Comparison of ENCODE assay signal across 31 mouse cellular contexts in genomic region chr1:92545929-92546328, GRCm38 (mm10). TPM values are rescaled to one million over a fixed set of nuclear protein-coding genes. Genes with fewer than 3 reads are reported as not detected.
DNase-seq lines count a peak whose midpoint lies in the region; ATAC-seq and TF ChIP-seq lines count a peak whose summit lies in the region.
"Had no signal": no experiment of that assay in that cellular context is flagged by ENCODE, and none has a peak within 500 bp of the region (broad histone marks: within the 10 kb centered on the region; RNA-seq: fewer than 3 reads in every experiment).

No protein-coding gene starts in this region.

- POLR2A ChIA-PET in Patski (lab: Charles Lee), result no interaction called here

- peak; percentile 11 to 56 for DNase-seq in adrenal gland, adult (ENCODE audit: inconsistent age in 2 of 2, low spot score in 1 of 2)
- DNase-seq in adrenal gland, postnatal 10 days, result no peak
- peak; percentile 2 for DNase-seq in adrenal gland, postnatal 25 days
- DNase-seq in adrenal gland, adult 18-20 months (ENCODE audit: low spot score in 2 of 2), result no peak
- peak; percentile 24 for DNase-seq in Patski (ENCODE audit: low read depth, low spot score)
- no peak for DNase-seq in ovary, adult 18-20 months (ENCODE audit: low spot score)
- DNase-seq in heart, adult 2 months, result no peak
- DNase-seq: cerebellum, adult 11 months; cerebellum, adult 2 months; cerebellum, adult 9-11 months; forebrain, postnatal 0 days; gastrocnemius, adult 2 months; gastrocnemius, postnatal 14 days; heart, adult 11 months; heart, postnatal 10 days; heart, postnatal 36 days; kidney, adult 11 months; kidney, adult 8-10 months had no signal

- no peaks in the 10 kb centered on the region for H3K27me3 ChIP-seq in Patski
- H3K27me3 ChIP-seq in heart, adult 2 months (ENCODE audit: control insufficient read depth, insufficient read depth, low read length), result no peaks in the 10 kb centered on the region
- H3K27me3 ChIP-seq: heart, embryonic 15.5 days; hindbrain, embryonic 13.5 days; intestine, embryonic 15.5 days had no signal

- intact Hi-C loops in heart, adult 2 months (cut with DNase I), result no loop called here

- no peak for TF ChIP-seq POLR2A in heart, adult 2 months (IDR thresholded peaks at IDR 0.05; ENCODE audit: insufficient read depth, low read depth, low read length)

- TF ChIP-seq CTCF in Patski (IDR thresholded peaks at IDR 0.05), result no peak
- no peak for TF ChIP-seq CTCF in heart, adult 2 months (IDR thresholded peaks at IDR 0.05)

- H3K4me1 ChIP-seq in heart, adult 2 months (ENCODE audit: control insufficient read depth, insufficient read depth, low read length), result no peaks in the 10 kb centered on the region
- H3K4me1 ChIP-seq: embryonic facial prominence, embryonic 13.5 days; heart, embryonic 12.5 days; heart, embryonic 15.5 days; hindbrain, embryonic 10.5 days; hindbrain, embryonic 13.5 days; intestine, embryonic 15.5 days had no signal

- WGBS in heart, adult 2 months, result 70% methylated on average over 2 of the region's 2 CpGs

- CTCF ChIA-PET in Patski (lab: Charles Lee), result no interaction called here

- in situ Hi-C loops in Patski (cut with MboI; ENCODE audit: low pct_unique_long_range_greater_than_20kb), result no loop called here

- H3K27ac ChIP-seq in heart, adult 2 months, result no peak overlapping the region
- H3K27ac ChIP-seq: embryonic facial prominence, embryonic 13.5 days; gastrocnemius, adult 2 months; heart, embryonic 15.5 days; hindbrain, embryonic 10.5 days; hindbrain, embryonic 13.5 days; intestine, embryonic 15.5 days had no signal

- TF ChIP-seq EP300 in heart, adult 2 months (IDR thresholded peaks at IDR 0.05; ENCODE audit: insufficient read depth, low read depth, low read length), result no peak

- ATAC-seq in Patski, result no peak
- ATAC-seq: forebrain, embryonic 14.5 days; forebrain, postnatal 0 days; hindbrain, embryonic 16.5 days; intestine, embryonic 15.5 days had no signal

- H3K79me2 ChIP-seq in heart, adult 2 months (replicated peaks; ENCODE audit: control insufficient read depth, insufficient read depth, low read length), result no peaks in the 10 kb centered on the region

- H3K36me3 ChIP-seq in heart, adult 2 months (ENCODE audit: control insufficient read depth, insufficient read depth, low read length), result no peaks in the 10 kb centered on the region
- H3K36me3 ChIP-seq: embryonic facial prominence, embryonic 13.5 days; G1E; heart, embryonic 12.5 days; heart, embryonic 15.5 days; hindbrain, embryonic 10.5 days; hindbrain, embryonic 13.5 days; intestine, embryonic 15.5 days had no signal

- H3K4me3 ChIP-seq in heart, adult 2 months, result no peak overlapping the region
- H3K4me3 ChIP-seq: embryonic facial prominence, embryonic 13.5 days; gastrocnemius, adult 2 months; heart, embryonic 12.5 days; heart, embryonic 15.5 days; hindbrain, embryonic 10.5 days; hindbrain, embryonic 13.5 days; intestine, embryonic 15.5 days had no signal

- H3K9ac ChIP-seq in heart, adult 2 months (ENCODE audit: low read depth, low read length), result no peak overlapping the region
- H3K9ac ChIP-seq: embryonic facial prominence, embryonic 13.5 days; forebrain, postnatal 0 days; heart, embryonic 12.5 days; heart, embryonic 15.5 days; hindbrain, embryonic 13.5 days; intestine, embryonic 15.5 days had no signal

RNA-seq across cellular contexts. Expression of gene Olfr1413, which starts 25.2 kb away (rescaled TPM):
- not detected for total RNA-seq in adrenal gland, postnatal 10 days (2021)
- total RNA-seq in adrenal gland, postnatal 25 days (2021), result not detected in 2 replicates
- total RNA-seq in adrenal gland, adult 18-20 months (2021), result not detected
- not detected for polyA plus RNA-seq in Patski (2021)
- total RNA-seq in heart, adult 2 months (2021), result not detected
- polyA plus RNA-seq in heart, adult 2 months (2012; rRNA removed), result not detected in 2 replicates
- total RNA-seq: common myeloid progenitor, adult 5-6 weeks; forebrain, postnatal 0 days; G1E; gastrocnemius, adult 2 months; gastrocnemius, postnatal 14 days; gastrocnemius, postnatal 4 days; heart, postnatal 10 days; heart, postnatal 36 days had no signal
- polyA plus RNA-seq: cerebellum, adult 2 months; embryonic facial prominence, embryonic 13.5 days; forebrain, embryonic 11.5 days; forebrain, embryonic 14.5 days; forebrain, postnatal 0 days; frontal cortex, adult 2 months; G1E; heart, embryonic 12.5 days; heart, embryonic 15.5 days; hindbrain, embryonic 10.5 days; hindbrain, embryonic 13.5 days; hindbrain, embryonic 16.5 days; intestine, embryonic 15.5 days had no signal

RNA-seq across cellular contexts. Expression of gene Olfr1414, which starts 27.5 kb away (rescaled TPM):
- under 1 TPM in 1 of 2 experiments, not detected in 1; 0.09 TPM for total RNA-seq in adrenal gland, postnatal 10 days (2021)
- not detected in 2 replicates for total RNA-seq in adrenal gland, postnatal 25 days (2021)
- not detected for total RNA-seq in adrenal gland, adult 18-20 months (2021)
- not detected for polyA plus RNA-seq in Patski (2021)
- not detected for total RNA-seq in heart, adult 2 months (2021)
- polyA plus RNA-seq in heart, adult 2 months (2012; rRNA removed), result not detected in 2 replicates
- total RNA-seq: common myeloid progenitor, adult 5-6 weeks; forebrain, postnatal 0 days; gastrocnemius, adult 2 months; gastrocnemius, postnatal 14 days; gastrocnemius, postnatal 4 days; heart, postnatal 10 days; heart, postnatal 36 days had no signal
- polyA plus RNA-seq: cerebellum, adult 2 months; embryonic facial prominence, embryonic 13.5 days; forebrain, embryonic 11.5 days; forebrain, embryonic 14.5 days; forebrain, postnatal 0 days; frontal cortex, adult 2 months; G1E; heart, embryonic 12.5 days; heart, embryonic 15.5 days; hindbrain, embryonic 10.5 days; hindbrain, embryonic 13.5 days; hindbrain, embryonic 16.5 days; intestine, embryonic 15.5 days had no signal

RNA-seq across cellular contexts. Expression of gene Olfr1412, which starts 39.6 kb away (rescaled TPM):
- total RNA-seq in adrenal gland, postnatal 10 days (2021), result not detected
- not detected in 2 replicates for total RNA-seq in adrenal gland, postnatal 25 days (2021)
- total RNA-seq in adrenal gland, adult 18-20 months (2021), result not detected
- polyA plus RNA-seq in Patski (2021), result not detected
- total RNA-seq in heart, adult 2 months (2021), result not detected
- polyA plus RNA-seq in heart, adult 2 months (2012; rRNA removed), result not detected in 2 replicates
- total RNA-seq: common myeloid progenitor, adult 5-6 weeks; forebrain, postnatal 0 days; gastrocnemius, adult 2 months; gastrocnemius, postnatal 14 days; gastrocnemius, postnatal 4 days; heart, postnatal 10 days; heart, postnatal 36 days had no signal
- polyA plus RNA-seq: cerebellum, adult 2 months; forebrain, embryonic 11.5 days; forebrain, embryonic 14.5 days; forebrain, postnatal 0 days; frontal cortex, adult 2 months; G1E; heart, embryonic 12.5 days; heart, embryonic 15.5 days; hindbrain, embryonic 10.5 days; hindbrain, embryonic 13.5 days; hindbrain, embryonic 16.5 days; intestine, embryonic 15.5 days had no signal

RNA-seq across cellular contexts. Expression of gene Olfr1411, which starts 48.3 kb away (rescaled TPM):
- not detected for total RNA-seq in adrenal gland, postnatal 10 days (2021)
- not detected in 2 replicates for total RNA-seq in adrenal gland, postnatal 25 days (2021)
- total RNA-seq in adrenal gland, adult 18-20 months (2021), result not detected
- polyA plus RNA-seq in Patski (2021), result not detected
- not detected for total RNA-seq in heart, adult 2 months (2021)
- polyA plus RNA-seq in heart, adult 2 months (2012; rRNA removed), result not detected in 2 replicates
- total RNA-seq: common myeloid progenitor, adult 5-6 weeks; forebrain, postnatal 0 days; G1E; gastrocnemius, adult 2 months; gastrocnemius, postnatal 14 days; gastrocnemius, postnatal 4 days; heart, postnatal 10 days; heart, postnatal 36 days had no signal
- polyA plus RNA-seq: cerebellum, adult 2 months; embryonic facial prominence, embryonic 13.5 days; forebrain, embryonic 11.5 days; forebrain, embryonic 14.5 days; forebrain, postnatal 0 days; frontal cortex, adult 2 months; G1E; heart, embryonic 12.5 days; heart, embryonic 15.5 days; hindbrain, embryonic 10.5 days; hindbrain, embryonic 13.5 days; hindbrain, embryonic 16.5 days; intestine, embryonic 15.5 days had no signal

RNA-seq across cellular contexts. Expression of gene Olfr1415, which starts 50.0 kb away (rescaled TPM):
- not detected for total RNA-seq in adrenal gland, postnatal 10 days (2021)
- not detected in 2 replicates for total RNA-seq in adrenal gland, postnatal 25 days (2021)
- not detected for total RNA-seq in adrenal gland, adult 18-20 months (2021)
- polyA plus RNA-seq in Patski (2021), result not detected
- not detected for total RNA-seq in heart, adult 2 months (2021)
- not detected in 2 replicates for polyA plus RNA-seq in heart, adult 2 months (2012; rRNA removed)
- total RNA-seq: common myeloid progenitor, adult 5-6 weeks; forebrain, postnatal 0 days; gastrocnemius, adult 2 months; gastrocnemius, postnatal 14 days; gastrocnemius, postnatal 4 days; heart, postnatal 10 days; heart, postnatal 36 days had no signal
- polyA plus RNA-seq: cerebellum, adult 2 months; embryonic facial prominence, embryonic 13.5 days; forebrain, embryonic 11.5 days; forebrain, embryonic 14.5 days; forebrain, postnatal 0 days; frontal cortex, adult 2 months; G1E; heart, embryonic 12.5 days; heart, embryonic 15.5 days; hindbrain, embryonic 10.5 days; hindbrain, embryonic 13.5 days; hindbrain, embryonic 16.5 days; intestine, embryonic 15.5 days had no signal

Comparison
In these comparisons a context has a peak if more than half of its experiments do, and no peak if none do; other contexts are left out.
1. DNase-seq: peak in adrenal gland, adult (2 of 2), adrenal gland, postnatal 25 days (single experiment) and Patski (single experiment); none in adrenal gland, postnatal 10 days (single experiment), adrenal gland, adult 18-20 months (0 of 2), ovary, adult 18-20 months (single experiment) and heart, adult 2 months (0 of 2).